Comparison of ENCODE assay signal across 13 mouse cellular contexts in the genomic region with DNA sequence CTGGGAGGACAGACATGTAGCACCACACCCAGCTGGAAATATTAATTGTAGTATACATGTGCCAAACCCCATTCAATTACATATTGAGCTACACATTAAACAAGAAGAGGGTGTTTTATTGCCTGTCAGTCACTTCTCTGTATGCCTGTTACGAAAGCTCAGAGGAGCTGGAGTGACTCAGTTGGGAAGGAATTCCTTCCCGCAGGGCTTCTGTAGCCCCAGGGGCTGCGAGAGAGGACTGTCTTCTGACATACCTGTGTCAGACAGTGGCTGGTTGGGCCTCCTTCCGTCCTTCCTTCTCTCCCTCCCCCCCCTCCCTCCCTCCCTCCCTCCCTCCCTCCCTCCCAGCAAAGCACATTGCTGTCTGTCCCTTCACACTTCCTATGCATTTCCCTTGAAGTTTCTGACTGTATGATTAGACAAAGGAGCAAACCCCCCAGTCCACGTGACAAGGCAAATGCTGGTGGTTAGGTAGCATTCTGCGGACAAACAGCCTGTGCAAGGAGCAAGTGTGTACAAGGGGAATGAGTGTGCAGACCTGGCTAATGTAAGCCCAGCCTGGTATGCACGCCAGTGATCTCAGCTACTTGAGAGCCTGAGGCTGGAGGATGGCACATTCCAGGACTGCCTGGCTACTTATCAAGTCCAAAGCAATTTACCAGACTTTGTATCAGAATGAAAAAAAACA. TPM values are rescaled to one million over a fixed set of nuclear protein-coding genes. Genes with fewer than 3 reads are reported as not detected.
A peak's percentile ranks its signal among the peaks of the same experiment; 100 is the strongest.
DNase-seq lines count a peak whose midpoint lies in the region; ATAC-seq lines count a peak whose summit lies in the region.
"Had no signal": no experiment of that assay in that cellular context is flagged by ENCODE, and none has a peak within 500 bp of the region (broad histone marks: within the 10 kb centered on the region; RNA-seq: fewer than 3 reads in every experiment).

No protein-coding gene starts in this region.

- ATAC-seq in heart, embryonic 11.5 days (replicated peaks; ENCODE audit: insufficient number of reproducible peaks, low FRiP score, low TSS enrichment), result peak; percentile 41; the same call in 1 of the 2 replicates
- 0 out of 2 replicates have a peak, but pooled peaks have one; percentile 58 for ATAC-seq in embryonic facial prominence, embryonic 13.5 days (ENCODE audit: insufficient number of reproducible peaks, insufficient read depth, low FRiP score, low TSS enrichment, low read depth)
- ATAC-seq in limb, embryonic 15.5 days (ENCODE audit: insufficient number of reproducible peaks, low FRiP score, low TSS enrichment, low read depth), result no peak

- H3K9me3 ChIP-seq in heart, embryonic 11.5 days (replicated peaks; ENCODE audit: control insufficient read depth, low read length), result no peaks in the 10 kb centered on the region
- no peaks in the 10 kb centered on the region for H3K9me3 ChIP-seq in embryonic facial prominence, embryonic 13.5 days
- H3K9me3 ChIP-seq in limb, embryonic 15.5 days, result no peaks in the 10 kb centered on the region
- H3K9me3 ChIP-seq: midbrain, embryonic 12.5 days had no signal

- H3K4me3 ChIP-seq in heart, embryonic 11.5 days (ENCODE audit: low read depth, low read length), result no peak overlapping the region
- H3K4me3 ChIP-seq in embryonic facial prominence, embryonic 13.5 days, result no peak overlapping the region
- H3K4me3 ChIP-seq in limb, embryonic 15.5 days, result no peak overlapping the region
- H3K4me3 ChIP-seq: midbrain, embryonic 12.5 days had no signal

- H3K27me3 ChIP-seq in heart, embryonic 11.5 days (ENCODE audit: control insufficient read depth, insufficient read depth, low read length), result no peaks in the 10 kb centered on the region
- no peaks in the 10 kb centered on the region for H3K27me3 ChIP-seq in embryonic facial prominence, embryonic 13.5 days
- no peaks in the 10 kb centered on the region for H3K27me3 ChIP-seq in limb, embryonic 15.5 days
- H3K27me3 ChIP-seq: midbrain, embryonic 12.5 days had no signal

- H3K36me3 ChIP-seq in heart, embryonic 11.5 days (ENCODE audit: control insufficient read depth, insufficient read depth, low read length), result no peaks in the 10 kb centered on the region
- peaks cover 9% of the 10 kb centered on the region; the same call in 1 of the 2 replicates for H3K36me3 ChIP-seq in embryonic facial prominence, embryonic 13.5 days
- H3K36me3 ChIP-seq in limb, embryonic 15.5 days, result 0 out of 2 replicates have a peak, but pooled peaks cover 9% of the 10 kb centered on the region
- H3K36me3 ChIP-seq: midbrain, embryonic 12.5 days had no signal

- peak overlapping the region; percentile 54 for H3K27ac ChIP-seq in heart, embryonic 11.5 days (ENCODE audit: low read depth, low read length)
- H3K27ac ChIP-seq in embryonic facial prominence, embryonic 13.5 days, result peak overlapping the region; percentile 61
- H3K27ac ChIP-seq in limb, embryonic 15.5 days, result peak overlapping the region; percentile 44
- H3K27ac ChIP-seq: midbrain, embryonic 12.5 days had no signal

- 0 out of 2 replicates have a peak overlapping the region, but pooled peaks have one; percentile 17 for H3K9ac ChIP-seq in heart, embryonic 11.5 days (ENCODE audit: low read depth, low read length)
- no peak overlapping the region for H3K9ac ChIP-seq in embryonic facial prominence, embryonic 13.5 days
- no peak overlapping the region for H3K9ac ChIP-seq in limb, embryonic 15.5 days
- H3K9ac ChIP-seq: midbrain, embryonic 12.5 days had no signal

- H3K4me1 ChIP-seq in heart, embryonic 11.5 days (ENCODE audit: control insufficient read depth, insufficient read depth, low read length), result peaks cover 25% of the 10 kb centered on the region
- peaks cover 48% of the 10 kb centered on the region for H3K4me1 ChIP-seq in embryonic facial prominence, embryonic 13.5 days
- peaks cover 25% of the 10 kb centered on the region for H3K4me1 ChIP-seq in limb, embryonic 15.5 days

- no peak overlapping the region for H3K4me2 ChIP-seq in heart, embryonic 11.5 days
- no peak overlapping the region for H3K4me2 ChIP-seq in embryonic facial prominence, embryonic 13.5 days
- no peak overlapping the region for H3K4me2 ChIP-seq in limb, embryonic 15.5 days
- H3K4me2 ChIP-seq: midbrain, embryonic 12.5 days had no signal

- no peak for DNase-seq in heart, postnatal 4 days
- peak; percentile 76 for DNase-seq in 416B (ENCODE audit: low read depth)
- no peak for DNase-seq in left cerebral cortex, adult 8-10 months (ENCODE audit: low spot score in 2 of 2)
- DNase-seq in layer of hippocampus, adult 9-10 months (ENCODE audit: low spot score), result no peak
- DNase-seq in frontal cortex, postnatal 36 days (ENCODE audit: low spot score in 2 of 2), result no peak
- DNase-seq: kidney, postnatal 4 days; right cerebral cortex, adult 18-20 months; thymus, postnatal 4 days had no signal

- WGBS in heart, embryonic 11.5 days (ENCODE audit: insufficient replicate concordance), result 20% methylated on average over 7 of the region's 7 CpGs
- 23% methylated on average over 7 of the region's 7 CpGs for WGBS in embryonic facial prominence, embryonic 13.5 days
- 38% methylated on average over 7 of the region's 7 CpGs for WGBS in limb, embryonic 15.5 days

RNA-seq across cellular contexts. Expression of gene Chst12, which starts 9.6 kb away (rescaled TPM):
- polyA plus RNA-seq in heart, embryonic 11.5 days (2014; fragmentation: Nextera tagmentation; extraction: Ambion mirVana), result 17.4 and 20.2 TPM in 2 replicates
- total RNA-seq in heart, postnatal 4 days (2021), result 1 to 10 TPM; 6.3 to 7.0 TPM
- polyA plus RNA-seq in embryonic facial prominence, embryonic 13.5 days (2015; fragmentation: Nextera tagmentation; extraction: Ambion mirVana), result 18.4 and 18.7 TPM in 2 replicates
- 28.3 and 36.3 TPM in 2 replicates for polyA plus RNA-seq in limb, embryonic 15.5 days (2015; fragmentation: Nextera tagmentation; extraction: Ambion mirVana)
- 10 to 100 TPM; 17.4 to 20.2 (median 18.7) TPM for total RNA-seq in left cerebral cortex, adult 8-10 months (2022)

RNA-seq across cellular contexts. Expression of gene Grifin, which starts 49.9 kb away (rescaled TPM):
- 0.74 TPM in 1 of 2 replicates, not detected in the other for polyA plus RNA-seq in heart, embryonic 11.5 days (2014; fragmentation: Nextera tagmentation; extraction: Ambion mirVana)
- not detected for total RNA-seq in heart, postnatal 4 days (2021)
- polyA plus RNA-seq in embryonic facial prominence, embryonic 13.5 days (2015; fragmentation: Nextera tagmentation; extraction: Ambion mirVana), result not detected in 2 replicates
- polyA plus RNA-seq in limb, embryonic 15.5 days (2015; fragmentation: Nextera tagmentation; extraction: Ambion mirVana), result 0.31 TPM in 1 of 2 replicates, not detected in the other
- 1 to 10 TPM in 1 of 4 experiments, under 1 TPM in 2, not detected in 1; 0.80 to 1.3 (median 0.93) TPM for total RNA-seq in left cerebral cortex, adult 8-10 months (2022)
- total RNA-seq: gastrocnemius, adult 8-10 months had no signal
- polyA plus RNA-seq: midbrain, embryonic 12.5 days had no signal
